Comparison of ENCODE assay signal across 9 mouse cellular contexts in genomic region chr5:24344477-24345051, GRCm38 (mm10). TPM values are rescaled to one million over a fixed set of nuclear protein-coding genes. Genes with fewer than 3 reads are reported as not detected.
DNase-seq lines count a peak whose midpoint lies in the region; ATAC-seq and TF ChIP-seq lines count a peak whose summit lies in the region.
"Had no signal": no experiment of that assay in that cellular context is flagged by ENCODE, and none has a peak within 500 bp of the region (broad histone marks: within the 10 kb centered on the region; RNA-seq: fewer than 3 reads in every experiment).

No protein-coding gene starts in this region.

- no peak overlapping the region for H3K9ac ChIP-seq in lung, postnatal 0 days (replicated peaks; ENCODE audit: low read depth)

- H3K27me3 ChIP-seq in lung, postnatal 0 days (replicated peaks; ENCODE audit: insufficient read depth, low read length): no peaks in the 10 kb centered on the region

- peaks cover 14% of the 10 kb centered on the region; the same call in 1 of the 2 replicates for H3K4me1 ChIP-seq in lung, postnatal 0 days (ENCODE audit: insufficient read depth, low read depth, low read length)

- no peaks in the 10 kb centered on the region for H3K36me3 ChIP-seq in lung, postnatal 0 days (ENCODE audit: insufficient read depth, low read length)

- TF ChIP-seq CTCF in lung, postnatal 0 days (IDR thresholded peaks at IDR 0.05): no peak

- TF ChIP-seq EP300 in lung, postnatal 0 days (IDR thresholded peaks at IDR 0.05): no peak

- intact Hi-C loops in left cerebral cortex, postnatal 25 days (cut with DNase I): no loop called here

- peak; percentile 71 for DNase-seq in MN1 (ENCODE audit: low spot score)
- DNase-seq in lung, postnatal 0 days (ENCODE audit: low spot score): peak; percentile 69
- peak; percentile 48 for DNase-seq in retina, embryonic 14.5 days (ENCODE audit: low spot score)
- DNase-seq in left cerebral cortex, postnatal 25 days (ENCODE audit: low spot score in 2 of 2): no peak
- no peak for DNase-seq in gastrocnemius, adult 8-10 months (ENCODE audit: low spot score in 2 of 2)
- no peak for DNase-seq in embryo, embryonic 11 days

- H3K4me3 ChIP-seq in lung, postnatal 0 days (ENCODE audit: low read depth, low read length): no peak overlapping the region

- ATAC-seq in CD4-positive, CD25-positive, alpha-beta regulatory T cell, adult 4 months: peak; percentile 74
- ATAC-seq in hematopoietic stem cell, adult 5-6 weeks (replicated peaks in 1 of 2; ENCODE audit: insufficient read depth in 1 of 2, low FRiP score in 2 of 2, low TSS enrichment in 1 of 2, low read depth in 1 of 2, poor library complexity in 2 of 2, severe bottlenecking in 2 of 2): peak; percentile 6 to 37; a peak in 2 of 4 replicates
- peak; percentile 52 for ATAC-seq in lung, postnatal 0 days

- WGBS in lung, postnatal 0 days: 23% methylated on average over 12 of the region's 12 CpGs

- 0 out of 2 replicates have a peak overlapping the region, but pooled peaks have one; percentile 17 for H3K4me2 ChIP-seq in lung, postnatal 0 days (replicated peaks; ENCODE audit: low read depth, low read length)

- H3K9me3 ChIP-seq in lung, postnatal 0 days (ENCODE audit: low read length): no peaks in the 10 kb centered on the region

- 0 out of 2 replicates have a peak overlapping the region, but pooled peaks have one; percentile 20 for H3K27ac ChIP-seq in lung, postnatal 0 days (ENCODE audit: low read length)

RNA-seq across cellular contexts. Expression of gene Kcnh2, which starts 6.8 kb away (rescaled TPM):
- polyA plus RNA-seq in CD4-positive, CD25-positive, alpha-beta regulatory T cell, adult 4 months (2017; shearing (Covaris generic)): 1 to 10 TPM in 1 of 2 experiments, under 1 TPM in 1; 0.30 to 1.2 TPM
- total RNA-seq in hematopoietic stem cell, adult 5-6 weeks (2017): 2.6 and 4.8 TPM in 2 replicates
- polyA plus RNA-seq in lung, postnatal 0 days (2015; fragmentation: Nextera tagmentation; extraction: Ambion mirVana): 5.0 and 5.8 TPM in 2 replicates
- total RNA-seq in left cerebral cortex, postnatal 25 days (2021): 10 to 100 TPM; 22.5 to 30.1 TPM
- total RNA-seq in gastrocnemius, adult 8-10 months (2022): 1 to 10 TPM in 2 of 4 experiments, under 1 TPM in 2; 0.54 to 1.8 (median 1.2) TPM
- total RNA-seq: liver, adult 2 months had no signal
- polyA plus RNA-seq: liver, adult 2 months had no signal

RNA-seq across cellular contexts. Expression of gene Nos3, which starts 20.0 kb away (rescaled TPM):
- under 1 TPM; 0.08 to 0.14 TPM for polyA plus RNA-seq in CD4-positive, CD25-positive, alpha-beta regulatory T cell, adult 4 months (2017; shearing (Covaris generic))
- total RNA-seq in hematopoietic stem cell, adult 5-6 weeks (2017): not detected in 2 replicates
- 20.3 and 26.5 TPM in 2 replicates for polyA plus RNA-seq in lung, postnatal 0 days (2015; fragmentation: Nextera tagmentation; extraction: Ambion mirVana)
- total RNA-seq in left cerebral cortex, postnatal 25 days (2021): 1 to 10 TPM; 8.0 to 9.5 TPM
- 1 to 10 TPM; 3.2 to 5.8 (median 4.0) TPM for total RNA-seq in gastrocnemius, adult 8-10 months (2022)

RNA-seq across cellular contexts. Expression of gene Atg9b, which starts 47.4 kb away (rescaled TPM):
- polyA plus RNA-seq in CD4-positive, CD25-positive, alpha-beta regulatory T cell, adult 4 months (2017; shearing (Covaris generic)): 1 to 10 TPM; 2.2 to 3.2 TPM
- total RNA-seq in hematopoietic stem cell, adult 5-6 weeks (2017): 3.8 and 5.6 TPM in 2 replicates
- 0.54 and 0.94 TPM in 2 replicates for polyA plus RNA-seq in lung, postnatal 0 days (2015; fragmentation: Nextera tagmentation; extraction: Ambion mirVana)
- 1 to 10 TPM; 2.3 to 3.0 TPM for total RNA-seq in left cerebral cortex, postnatal 25 days (2021)
- under 1 TPM in 1 of 4 experiments, not detected in 3; 0.22 TPM for total RNA-seq in gastrocnemius, adult 8-10 months (2022)

RNA-seq across cellular contexts. Expression of gene Abcb8, which starts 48.9 kb away (rescaled TPM):
- 10 to 100 TPM; 16.1 to 44.6 TPM for polyA plus RNA-seq in CD4-positive, CD25-positive, alpha-beta regulatory T cell, adult 4 months (2017; shearing (Covaris generic))
- total RNA-seq in hematopoietic stem cell, adult 5-6 weeks (2017): 8.6 and 19.1 TPM in 2 replicates
- 22.4 and 25.6 TPM in 2 replicates for polyA plus RNA-seq in lung, postnatal 0 days (2015; fragmentation: Nextera tagmentation; extraction: Ambion mirVana)
- total RNA-seq in left cerebral cortex, postnatal 25 days (2021): 10 to 100 TPM; 41.3 to 54.2 TPM
- 10 to 100 TPM; 34.7 to 40.0 (median 38.8) TPM for total RNA-seq in gastrocnemius, adult 8-10 months (2022)

Comparison
In these comparisons a context has a peak if more than half of its experiments do, and no peak if none do; other contexts are left out.
1. ATAC-seq: peak in every context shown above with its lines; median percentile 74 in CD4-positive, CD25-positive, alpha-beta regulatory T cell, adult 4 months; 52 in lung, postnatal 0 days; 22 in hematopoietic stem cell, adult 5-6 weeks.
2. DNase-seq: peak in MN1 (single experiment), lung, postnatal 0 days (single experiment) and retina, embryonic 14.5 days (single experiment); none in left cerebral cortex, postnatal 25 days (0 of 2), gastrocnemius, adult 8-10 months (0 of 2) and embryo, embryonic 11 days (single experiment).